Mouse (Mus musculus) c-Kit-positive CD71-positive TER-119-negative erythroid progenitor cells, embryonic 14.5 days (primary cell): Measurements from ENCODE around the gene Pcdh8.

Source experiments
- DNase-seq: peaks from one replicate; pipeline ENCODE4 v3.0.0-alpha.2; 2013; ENCODE audit warnings: low read depth

Pcdh8 gene

GRCm38 (mm10) chr14:79753733-79754132, 17.4 kb downstream of the Pcdh8 start:
- DNase-seq = no peak

DNA sequence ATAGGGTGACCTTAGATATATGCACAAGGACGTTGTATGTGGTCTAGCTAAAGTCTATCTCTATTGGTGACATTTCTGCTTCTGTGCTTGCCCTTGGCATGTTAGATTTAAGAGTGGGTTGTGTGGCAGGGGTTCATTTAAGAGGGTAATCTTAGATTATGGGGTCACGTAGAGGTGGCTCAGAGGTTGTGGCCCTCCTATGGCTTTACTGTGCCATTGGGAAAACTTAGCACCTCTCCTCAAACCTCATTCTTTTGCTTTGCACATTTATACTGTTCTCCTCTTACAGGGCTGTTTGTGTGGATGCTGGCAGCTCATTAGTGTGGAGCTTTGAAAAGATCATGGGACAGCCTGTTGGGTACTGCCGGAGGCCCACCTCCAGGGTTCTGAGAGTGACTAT, 30.6 kb downstream of the Pcdh8 start:
- DNase-seq = no peak

DNA sequence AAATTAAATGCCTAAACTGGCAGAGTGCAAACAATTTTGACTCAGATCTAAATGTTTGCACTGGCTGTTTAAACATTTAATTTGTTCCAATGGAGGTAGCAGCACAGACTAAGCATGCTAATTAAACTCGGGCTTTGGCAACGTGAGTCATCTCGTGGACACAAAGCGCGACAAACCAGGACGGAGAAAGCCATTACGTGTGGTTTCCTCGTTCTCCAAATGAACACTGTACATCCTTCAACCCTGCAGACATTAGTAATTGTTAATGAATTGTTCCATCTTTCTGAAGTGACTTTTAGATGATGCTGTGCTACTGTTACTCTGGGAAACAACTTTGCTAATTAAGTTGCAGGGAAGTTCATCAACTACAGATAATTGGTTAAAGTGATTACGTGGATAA, 32.7 kb downstream of the Pcdh8 start:
- DNase-seq = no peak

- no peak for DNase-seq
These were observed 33.3 kb downstream of the Pcdh8 start for GRCm38 (mm10) chr14:79737642-79738379.

DNA sequence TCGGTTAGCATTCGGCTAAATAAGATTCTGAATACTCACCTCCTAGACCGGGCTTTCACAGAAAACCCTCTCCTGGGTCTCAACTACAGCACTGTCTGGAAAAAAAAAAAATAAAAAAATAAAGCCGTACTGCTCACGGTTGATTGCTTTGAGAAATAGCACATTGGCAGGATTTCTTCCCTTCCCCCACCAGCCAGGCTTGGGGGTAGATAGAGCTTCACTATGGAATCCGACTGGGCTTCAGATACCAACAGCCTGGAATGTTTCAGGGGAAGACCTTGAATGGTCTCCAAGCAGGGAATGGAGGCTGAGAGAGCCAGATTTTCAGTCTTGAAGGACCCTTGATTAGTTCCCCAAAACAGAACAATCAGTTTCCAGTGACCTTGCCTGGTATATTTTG, 34.3 kb downstream of the Pcdh8 start:
- no peak for DNase-seq

- no peak for DNase-seq
These were observed 37.6 kb downstream of the Pcdh8 start for GRCm38 (mm10) chr14:79733501-79733900.

- no peak for DNase-seq
These were observed 42.3 kb downstream of the Pcdh8 start for GRCm38 (mm10) chr14:79728811-79729210.

DNA sequence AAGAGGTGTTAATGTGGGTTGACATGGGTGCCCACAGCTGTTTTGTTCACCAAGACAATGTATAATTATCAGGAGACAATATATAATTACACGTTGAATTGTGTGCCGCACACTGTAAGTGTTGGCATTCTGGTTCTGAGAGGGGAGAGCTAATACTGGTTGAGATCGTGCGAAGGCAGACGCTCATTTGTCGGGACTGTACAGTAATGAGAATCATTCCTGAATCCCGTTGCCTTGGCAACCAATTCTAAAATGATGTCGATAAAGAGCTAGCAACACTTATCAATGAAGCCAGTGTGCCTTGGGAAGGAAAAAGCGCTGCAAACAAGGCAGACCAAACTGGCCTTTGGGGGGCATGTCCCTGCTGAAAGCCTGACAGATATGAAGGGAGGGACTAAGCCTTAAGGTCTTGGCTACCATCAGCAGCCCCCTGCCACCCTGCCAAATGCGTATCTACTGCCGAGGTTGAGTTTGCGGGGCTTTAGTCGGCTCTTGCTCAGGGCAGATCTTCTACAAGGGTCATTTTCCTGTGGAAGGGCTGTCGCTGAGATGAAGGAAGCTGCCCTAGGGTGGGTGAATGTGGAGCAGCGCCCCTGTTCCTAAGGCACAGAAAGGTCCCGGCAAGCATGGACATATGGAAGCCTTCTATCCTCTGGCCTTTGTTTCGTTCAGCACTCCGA, 47.0 kb downstream of the Pcdh8 start:
- DNase-seq = no peak

DNA sequence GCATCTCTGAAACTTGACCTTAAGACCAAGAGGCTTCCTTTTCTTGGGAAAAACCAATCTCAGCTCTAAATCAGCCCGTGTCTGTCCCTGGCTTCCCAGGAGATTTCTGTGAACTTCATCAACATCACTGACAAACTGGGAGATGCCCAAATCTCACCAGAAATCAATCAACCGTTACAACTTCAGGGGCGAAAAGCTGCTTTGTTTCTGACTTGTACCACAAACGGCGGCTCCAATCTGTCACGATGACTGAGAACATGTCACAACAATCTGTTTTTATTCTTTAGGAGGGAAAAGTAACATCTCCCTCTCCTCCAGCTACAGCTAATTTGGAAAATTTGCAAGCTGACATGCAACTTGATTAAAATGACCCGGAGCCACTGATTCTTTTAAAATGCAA, 48.9 kb downstream of the Pcdh8 start:
- no peak for DNase-seq
